Mouse (Mus musculus): Measurements from ENCODE around the gene Bub1b.

DNA sequence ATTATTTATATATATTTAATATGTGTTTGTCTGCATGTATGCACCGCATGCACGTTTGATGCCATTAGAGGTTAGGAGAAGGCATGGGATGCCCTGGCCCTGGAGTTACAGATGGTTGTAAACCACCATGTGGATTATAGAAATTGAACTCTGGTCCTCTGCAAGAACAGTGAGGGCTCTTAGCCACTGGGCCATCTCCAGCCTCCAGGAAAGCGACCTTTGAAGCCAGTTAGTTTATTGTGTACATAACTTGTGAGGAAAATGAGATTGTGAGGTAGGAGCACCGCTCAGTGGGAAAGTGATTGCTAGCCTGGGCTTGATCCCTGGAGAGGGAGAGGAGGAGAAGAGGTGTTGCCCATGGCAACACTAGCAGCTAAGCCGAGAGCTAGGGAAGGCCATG is 39.2 kb downstream of the Bub1b start:
- TF ChIP-seq CTCF (IDR thresholded peaks at IDR 0.05; ENCODE audit: low read depth) (no peak), EP300 (IDR thresholded peaks at IDR 0.05; ENCODE audit: low read depth) (no peak)

Data from liver, postnatal 0 days (tissue).